Mouse (Mus musculus) small intestine, adult 10 weeks (tissue): ENCODE results near the gene Ttc3. TPM values are rescaled to one million over a fixed set of nuclear protein-coding genes. Genes with fewer than 3 reads are reported as not detected.

Experiments used
- polyA plus RNA-seq: library from polyadenylated mRNA; stranded (reverse); fragments of 350-450 nt; fragmentation: Illumina TruSeq; extraction: RNeasy Lipid Tissue Mini Kit (QIAGEN cat#74804); gene quantifications from one replicate; pipeline ENCODE4 v1.2.3, GENCODE M21; 2014; ENCODE audit warnings: low replicate concordance

The Ttc3 gene
- polyA plus RNA-seq: 75.2 TPM

GRCm38 (mm10) chr16:94370173-94370914 is at the start of gene Ttc3:
TSS of gene Ttc3 (plus strand) at chr16:94370618.

GRCm38 (mm10) chr16:94327781-94328711 is 42.4 kb upstream of the Ttc3 start, which contains the start of gene Ripply3:
TSS of gene Ripply3 (plus strand) at chr16:94328420.

GRCm38 (mm10) chr16:94371301-94371931 is 998 bp downstream of the Ttc3 start, which contains the start of gene Pigp:
TSS of gene Pigp (minus strand) at chr16:94371842.

Other genes with a start within 250 kb of the Ttc3 start
- 3.5 TPM for gene Hlcs, start 57.0 kb upstream of the Ttc3 start, polyA plus RNA-seq
- gene Ripply3, start 42.2 kb upstream of the Ttc3 start, polyA plus RNA-seq: 2.4 TPM
- 358 TPM for gene Pigp, start 1.2 kb downstream of the Ttc3 start, polyA plus RNA-seq
- 10.6 TPM for gene Vps26c, start 156.2 kb downstream of the Ttc3 start, polyA plus RNA-seq
- 43.5 TPM for gene Dyrk1a, start 199.4 kb downstream of the Ttc3 start, polyA plus RNA-seq